Mouse (Mus musculus) thymus, adult 2 months (tissue): ENCODE results near the gene Gas2l2.

Experiments used
- CTCF ChIP-seq: fragments of 200-500 bp; IDR thresholded peaks from 2 replicates; pipeline ENCODE4 v1.5.1; 2012; ENCODE audit warnings: mild to moderate bottlenecking, control low read depth, low read length, moderate library complexity, borderline replicate concordance; ENCODE audit not compliant: control insufficient read depth, poor library complexity, insufficient read depth; ENCODE audit errors: extremely low read depth
- POLR2A ChIP-seq: fragments of 200-500 bp; IDR thresholded peaks from 2 replicates; pipeline ENCODE4 v1.6.1; 2012; ENCODE audit warnings: mild to moderate bottlenecking, low read length, control low read depth, moderate library complexity; ENCODE audit not compliant: control insufficient read depth, poor library complexity, insufficient read depth; ENCODE audit errors: extremely low read depth

GRCm38 (mm10) chr11:83424681-83425080 lies 4.6 kb downstream of the Gas2l2 start:
- peak; percentile 77; the same call in 1 of the 2 replicates for TF ChIP-seq CTCF
- no peak for TF ChIP-seq POLR2A
